Mouse (Mus musculus): Measurements from ENCODE around the gene Anks1. TPM values are rescaled to one million over a fixed set of nuclear protein-coding genes. Genes with fewer than 3 reads are reported as not detected.

Gene Anks1
- polyA plus RNA-seq, 1 experiment from 2014 or later: 21.4 TPM

DNA sequence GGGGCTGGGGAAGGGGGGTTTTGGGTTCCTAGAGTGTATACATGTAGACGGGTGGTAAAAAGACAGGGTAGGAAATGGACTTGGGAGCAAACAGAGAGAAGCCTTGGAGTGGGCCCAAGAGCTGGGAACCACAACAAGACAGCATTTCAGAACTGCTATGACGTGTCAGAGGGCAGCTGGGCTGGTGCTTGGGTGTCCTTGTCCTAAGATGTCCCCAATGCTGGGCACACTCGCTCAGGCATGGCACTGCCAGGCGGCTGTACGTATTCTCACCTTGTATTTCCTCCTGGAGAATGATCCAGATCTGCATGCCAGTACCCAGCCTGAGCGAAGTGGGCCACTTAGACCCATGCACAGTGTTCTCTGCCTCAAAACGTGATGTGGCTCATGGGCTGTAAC is 100.6 kb downstream of the Anks1 start:
- Histone ChIP-seq H3K4me3 (no peak overlapping the region), H3K4me1 (peaks cover 66% of the 10 kb centered on the region), H3K27ac (no peak overlapping the region), H3K9me3 (no peaks in the 10 kb centered on the region), H3K27me3 (ENCODE audit: poor library complexity, severe bottlenecking) (0 out of 2 replicates have a peak, but pooled peaks cover 10% of the 10 kb centered on the region), H3K36me3 (replicated peaks) (peaks cover 45% of the 10 kb centered on the region)
- no peak for DNase-seq (ENCODE audit: extremely low spot score, low spot score)
- 93% methylated on average over 7 of the region's 7 CpGs for WGBS

- Histone ChIP-seq H3K27me3 (ENCODE audit: poor library complexity, severe bottlenecking) (0 out of 2 replicates have a peak, but pooled peaks cover 10% of the 10 kb centered on the region), H3K4me3 (no peak overlapping the region), H3K36me3 (replicated peaks) (peaks cover 40% of the 10 kb centered on the region), H3K4me1 (peaks cover 71% of the 10 kb centered on the region), H3K9me3 (no peaks in the 10 kb centered on the region), H3K27ac (no peak overlapping the region)
- whole genome bisulfite sequencing: 98% methylated on average over 2 of the region's 2 CpGs
- no peak for DNase-seq (ENCODE audit: extremely low spot score, low spot score)
Measured at GRCm38 (mm10) chr17:28010925-28011324, 101.8 kb downstream of the Anks1 start.

- DNase-seq (ENCODE audit: extremely low spot score, low spot score): no peak
- 0 out of 2 replicates have a peak overlapping the region, but pooled peaks have one; percentile 11 for H3K4me3 ChIP-seq
- 80% methylated on average over 6 of the region's 6 CpGs for WGBS
- H3K27ac ChIP-seq: peak overlapping the region; percentile 85
- H3K27me3 ChIP-seq (ENCODE audit: poor library complexity, severe bottlenecking): no peaks in the 10 kb centered on the region
- no peaks in the 10 kb centered on the region for H3K9me3 ChIP-seq
- peaks cover 71% of the 10 kb centered on the region for H3K4me1 ChIP-seq
- H3K36me3 ChIP-seq (replicated peaks): peaks cover 36% of the 10 kb centered on the region
Measured at GRCm38 (mm10) chr17:28012851-28013250, 103.7 kb downstream of the Anks1 start.

GRCm38 (mm10) chr17:28013259-28013875 is 104.3 kb downstream of the Anks1 start:
- peaks cover 31% of the 10 kb centered on the region for H3K36me3 ChIP-seq (replicated peaks)
- no peaks in the 10 kb centered on the region for H3K27me3 ChIP-seq (ENCODE audit: poor library complexity, severe bottlenecking)
- H3K4me3 ChIP-seq: peak overlapping the region; percentile 11; the same call in 1 of the 2 replicates
- peak; percentile 79 for DNase-seq (ENCODE audit: extremely low spot score, low spot score)
- WGBS: 15% methylated on average over 12 of the region's 12 CpGs
- peak overlapping the region; percentile 85 for H3K27ac ChIP-seq
- peaks cover 71% of the 10 kb centered on the region for H3K4me1 ChIP-seq
- no peaks in the 10 kb centered on the region for H3K9me3 ChIP-seq

GRCm38 (mm10) chr17:28014449-28014848 is 105.3 kb downstream of the Anks1 start:
- 87% methylated on average over 4 of the region's 4 CpGs for WGBS
- peak overlapping the region; percentile 56 for H3K27ac ChIP-seq
- H3K4me3 ChIP-seq: no peak overlapping the region
- peaks cover 76% of the 10 kb centered on the region for H3K4me1 ChIP-seq
- H3K27me3 ChIP-seq (ENCODE audit: poor library complexity, severe bottlenecking): no peaks in the 10 kb centered on the region
- peaks cover 20% of the 10 kb centered on the region for H3K36me3 ChIP-seq (replicated peaks)
- DNase-seq (ENCODE audit: extremely low spot score, low spot score): no peak
- no peaks in the 10 kb centered on the region for H3K9me3 ChIP-seq

DNA sequence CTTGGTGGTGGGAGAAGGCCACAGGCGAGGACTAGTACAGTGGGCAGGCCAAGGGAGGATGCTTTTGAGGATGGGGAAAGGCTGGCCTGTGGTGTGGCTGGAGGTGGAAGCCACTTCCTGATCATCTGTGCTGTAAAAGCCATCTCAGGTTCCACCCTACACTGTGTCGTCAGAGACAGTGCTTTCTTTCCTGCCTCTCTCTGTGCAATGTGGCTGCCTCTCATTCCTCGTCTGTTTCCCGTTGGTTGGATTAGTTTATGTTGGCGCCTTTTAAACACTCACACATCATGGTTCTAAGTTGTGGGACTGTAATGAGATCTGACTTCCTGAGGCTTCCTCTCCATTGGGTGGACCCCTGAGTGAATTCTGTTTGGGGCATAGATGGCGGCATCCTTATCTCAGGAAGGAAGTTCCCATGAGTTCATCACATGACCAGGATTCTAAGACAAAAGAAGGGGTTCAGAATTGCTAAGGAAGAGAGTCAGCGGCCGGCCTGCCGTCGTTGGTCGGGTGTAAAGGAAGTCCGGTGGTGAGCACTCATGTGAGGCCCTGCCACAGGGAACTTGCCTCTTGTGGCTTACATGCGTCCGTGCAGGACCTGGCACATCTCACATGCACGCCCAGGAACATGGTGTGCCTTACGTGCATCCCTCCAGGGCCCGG is 106.1 kb downstream of the Anks1 start:
- H3K4me1 ChIP-seq: peaks cover 84% of the 10 kb centered on the region

GRCm38 (mm10) chr17:28016056-28016797 is 107.1 kb downstream of the Anks1 start:
- Histone ChIP-seq H3K27me3 (ENCODE audit: poor library complexity, severe bottlenecking) (no peaks in the 10 kb centered on the region), H3K36me3 (replicated peaks) (peaks cover 10% of the 10 kb centered on the region), H3K27ac (peak overlapping the region; percentile 56), H3K4me1 (peaks cover 84% of the 10 kb centered on the region), H3K9me3 (no peaks in the 10 kb centered on the region), H3K4me3 (no peak overlapping the region)
- no peak for DNase-seq (ENCODE audit: extremely low spot score, low spot score)
- 77% methylated on average over 8 of the region's 8 CpGs for WGBS

More for the DNA sequence above, 106.1 kb downstream of the Anks1 start:
- Histone ChIP-seq H3K4me3 (no peak overlapping the region), H3K9me3 (no peaks in the 10 kb centered on the region), H3K27me3 (ENCODE audit: poor library complexity, severe bottlenecking) (no peaks in the 10 kb centered on the region), H3K27ac (peak overlapping the region; percentile 56), H3K36me3 (replicated peaks) (peaks cover 14% of the 10 kb centered on the region; the same call in 1 of the 2 replicates)
- 86% methylated on average over 17 of the region's 17 CpGs for WGBS
- no peak for DNase-seq (ENCODE audit: extremely low spot score, low spot score)

- Histone ChIP-seq H3K4me3 (no peak overlapping the region), H3K4me1 (peaks cover 86% of the 10 kb centered on the region), H3K9me3 (no peaks in the 10 kb centered on the region), H3K36me3 (replicated peaks) (peaks cover 9% of the 10 kb centered on the region; the same call in 1 of the 2 replicates), H3K27me3 (ENCODE audit: poor library complexity, severe bottlenecking) (no peaks in the 10 kb centered on the region), H3K27ac (peak overlapping the region; percentile 75)
- 67% methylated on average over 6 of the region's 6 CpGs for WGBS
- DNase-seq (ENCODE audit: extremely low spot score, low spot score): no peak
Measured at GRCm38 (mm10) chr17:28018344-28018743, 109.2 kb downstream of the Anks1 start.

- Histone ChIP-seq H3K4me1 (peaks cover 84% of the 10 kb centered on the region), H3K9me3 (no peaks in the 10 kb centered on the region), H3K27ac (peak overlapping the region; percentile 75), H3K27me3 (ENCODE audit: poor library complexity, severe bottlenecking) (no peaks in the 10 kb centered on the region), H3K4me3 (no peak overlapping the region), H3K36me3 (replicated peaks) (peaks cover 7% of the 10 kb centered on the region; the same call in 1 of the 2 replicates)
- 59% methylated on average over 11 of the region's 11 CpGs for WGBS
- DNase-seq (ENCODE audit: extremely low spot score, low spot score): no peak
Measured at GRCm38 (mm10) chr17:28018776-28019175, 109.7 kb downstream of the Anks1 start.

- peak overlapping the region; percentile 75 for H3K27ac ChIP-seq
- peaks cover 6% of the 10 kb centered on the region; the same call in 1 of the 2 replicates for H3K36me3 ChIP-seq (replicated peaks)
- no peak for DNase-seq (ENCODE audit: extremely low spot score, low spot score)
- H3K9me3 ChIP-seq: no peaks in the 10 kb centered on the region
- no peaks in the 10 kb centered on the region for H3K27me3 ChIP-seq (ENCODE audit: poor library complexity, severe bottlenecking)
- H3K4me1 ChIP-seq: peaks cover 82% of the 10 kb centered on the region
- WGBS: 86% methylated on average over 21 of the region's 21 CpGs
- H3K4me3 ChIP-seq: no peak overlapping the region
Measured at GRCm38 (mm10) chr17:28019785-28020696, 110.9 kb downstream of the Anks1 start.

DNA sequence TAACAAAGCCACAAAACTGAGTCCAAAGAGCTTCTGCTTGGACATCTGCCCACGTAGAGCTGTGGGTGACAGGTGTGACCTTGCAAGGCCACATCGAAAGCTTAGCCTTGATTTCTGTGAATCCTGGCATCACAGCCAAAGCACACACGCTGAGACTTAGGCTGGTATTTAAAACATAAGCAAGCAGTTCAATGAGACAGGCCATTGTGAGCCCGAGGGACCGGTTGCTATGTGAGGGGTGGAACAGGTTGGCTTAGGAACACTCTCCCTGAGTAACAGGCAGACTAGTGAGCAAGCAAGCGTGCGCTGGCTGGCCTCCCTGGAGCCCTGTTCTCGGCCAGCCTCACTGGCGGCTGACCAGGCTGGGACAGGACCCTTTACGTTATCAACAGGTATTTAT is 112.8 kb downstream of the Anks1 start:
- Histone ChIP-seq H3K27me3 (ENCODE audit: poor library complexity, severe bottlenecking) (no peaks in the 10 kb centered on the region), H3K27ac (peak overlapping the region; percentile 51), H3K4me3 (no peak overlapping the region), H3K9me3 (no peaks in the 10 kb centered on the region), H3K36me3 (replicated peaks) (peaks cover 6% of the 10 kb centered on the region; the same call in 1 of the 2 replicates), H3K4me1 (peaks cover 84% of the 10 kb centered on the region)
- DNase-seq (ENCODE audit: extremely low spot score, low spot score): no peak
- WGBS: 84% methylated on average over 10 of the region's 10 CpGs

Measured in forebrain, embryonic 10.5 days (tissue).